Mouse (Mus musculus): ENCODE data around the gene Impdh2. TPM values are rescaled to one million over a fixed set of nuclear protein-coding genes. Genes with fewer than 3 reads are reported as not detected.
"Not testable (repeated sequence)": the region's sequence is repeated elsewhere in the genome, so short reads cannot be mapped to it uniquely, and the experiment has no call there.

Impdh2 gene
- polyA plus RNA-seq, 1 experiment from 2014 or later: 111 TPM

- Histone ChIP-seq H3K27me3 (no peaks in the 10 kb centered on the region), H3K9me3 (no peaks in the 10 kb centered on the region), H3K9ac (no peak overlapping the region), H3K4me3 (no peak overlapping the region), H3K4me2 (no peak overlapping the region), H3K4me1 (replicated peaks) (peaks cover 39% of the 10 kb centered on the region), H3K27ac (replicated peaks) (peak overlapping the region; percentile 95), H3K36me3 (no peaks in the 10 kb centered on the region)
- no peak for ATAC-seq (ENCODE audit: low FRiP score, low read depth)
- WGBS: 71% methylated on average over 5 of the region's 5 CpGs
These were observed 29.1 kb downstream of the Impdh2 start for GRCm38 (mm10) chr9:108589229-108589628.

- ATAC-seq (ENCODE audit: low FRiP score, low read depth): no peak
- H3K9me3 ChIP-seq: no peaks in the 10 kb centered on the region
- no peak overlapping the region for H3K27ac ChIP-seq (replicated peaks)
- no peaks in the 10 kb centered on the region for H3K27me3 ChIP-seq
- WGBS: 69% methylated on average over 4 of the region's 4 CpGs
- no peak overlapping the region for H3K9ac ChIP-seq
- no peak overlapping the region for H3K4me2 ChIP-seq
- no peak overlapping the region for H3K4me3 ChIP-seq
- H3K36me3 ChIP-seq: no peaks in the 10 kb centered on the region
- H3K4me1 ChIP-seq (replicated peaks): peaks cover 40% of the 10 kb centered on the region
These were observed 31.4 kb downstream of the Impdh2 start for GRCm38 (mm10) chr9:108591462-108591861.

- Histone ChIP-seq H3K9me3 (no peaks in the 10 kb centered on the region), H3K4me1 (replicated peaks) (peaks cover 19% of the 10 kb centered on the region), H3K27me3 (no peaks in the 10 kb centered on the region), H3K36me3 (no peaks in the 10 kb centered on the region), H3K27ac (replicated peaks) (no peak overlapping the region), H3K4me3 (no peak overlapping the region), H3K4me2 (no peak overlapping the region), H3K9ac (no peak overlapping the region)
- WGBS: 85% methylated on average over 3 of the region's 3 CpGs
- no peak for ATAC-seq (ENCODE audit: low FRiP score, low read depth)
These were observed 34.3 kb downstream of the Impdh2 start for GRCm38 (mm10) chr9:108594354-108594753.

GRCm38 (mm10) chr9:108596998-108597764 lies 37.1 kb downstream of the Impdh2 start, which contains the start of gene P4htm:
TSS of gene P4htm (minus strand) at chr9:108597667.
- ATAC-seq (ENCODE audit: low FRiP score, low read depth): peak; percentile 89
- H3K36me3 ChIP-seq: no peaks in the 10 kb centered on the region
- H3K4me3 ChIP-seq: peak within 1 kb of the TSS; percentile 68
- 1% methylated on average over 67 of the region's 69 CpGs for WGBS
- no peaks in the 10 kb centered on the region for H3K27me3 ChIP-seq
- peak within 1 kb of the TSS; percentile 82 for H3K27ac ChIP-seq (replicated peaks)
- H3K4me1 ChIP-seq (replicated peaks): peaks cover 15% of the 10 kb centered on the region
- peak within 1 kb of the TSS; percentile 89 for H3K4me2 ChIP-seq
- H3K9ac ChIP-seq: peak within 1 kb of the TSS; percentile 68
- no peaks in the 10 kb centered on the region for H3K9me3 ChIP-seq

GRCm38 (mm10) chr9:108599021-108599566 lies 39.0 kb downstream of the Impdh2 start:
- H3K9ac ChIP-seq: no peak overlapping the region
- ATAC-seq (ENCODE audit: low FRiP score, low read depth): no peak
- peaks cover 12% of the 10 kb centered on the region for H3K36me3 ChIP-seq
- no peaks in the 10 kb centered on the region for H3K9me3 ChIP-seq
- H3K4me2 ChIP-seq: no peak overlapping the region
- H3K4me1 ChIP-seq (replicated peaks): peaks cover 15% of the 10 kb centered on the region
- no peaks in the 10 kb centered on the region for H3K27me3 ChIP-seq
- H3K27ac ChIP-seq (replicated peaks): no peak overlapping the region
- 79% methylated on average over 4 of the region's 4 CpGs for WGBS
- no peak overlapping the region for H3K4me3 ChIP-seq

- H3K4me2 ChIP-seq: no peak overlapping the region
- no peak overlapping the region for H3K9ac ChIP-seq
- no peak for ATAC-seq (ENCODE audit: low FRiP score, low read depth)
- peaks cover 15% of the 10 kb centered on the region for H3K4me1 ChIP-seq (replicated peaks)
- no peaks in the 10 kb centered on the region for H3K9me3 ChIP-seq
- no peaks in the 10 kb centered on the region for H3K27me3 ChIP-seq
- H3K36me3 ChIP-seq: peaks cover 16% of the 10 kb centered on the region
- no peak overlapping the region for H3K4me3 ChIP-seq
- H3K27ac ChIP-seq (replicated peaks): no peak overlapping the region
- 67% methylated on average over 2 of the region's 2 CpGs for WGBS
These were observed 39.9 kb downstream of the Impdh2 start for GRCm38 (mm10) chr9:108600011-108600410.

GRCm38 (mm10) chr9:108601986-108602385 lies 41.9 kb downstream of the Impdh2 start:
- no peak for ATAC-seq (ENCODE audit: low FRiP score, low read depth)
- no peaks in the 10 kb centered on the region for H3K9me3 ChIP-seq
- no peak overlapping the region for H3K27ac ChIP-seq (replicated peaks)
- H3K4me2 ChIP-seq: no peak overlapping the region
- H3K4me3 ChIP-seq: no peak overlapping the region
- 93% methylated on average over 4 of the region's 4 CpGs for WGBS
- peaks cover 33% of the 10 kb centered on the region for H3K36me3 ChIP-seq
- H3K27me3 ChIP-seq: no peaks in the 10 kb centered on the region
- peaks cover 4% of the 10 kb centered on the region; the same call in 1 of the 2 replicates for H3K4me1 ChIP-seq (replicated peaks)
- H3K9ac ChIP-seq: no peak overlapping the region

- H3K27ac ChIP-seq (replicated peaks); H3K9ac ChIP-seq; H3K4me3 ChIP-seq; H3K27me3 ChIP-seq; H3K9me3 ChIP-seq; ATAC-seq (ENCODE audit: low FRiP score, low read depth); H3K4me1 ChIP-seq (replicated peaks); H3K4me2 ChIP-seq: not testable (repeated sequence)
- H3K36me3 ChIP-seq: peaks cover 87% of the 10 kb centered on the region
- 91% methylated on average over 5 of the region's 5 CpGs for WGBS
These were observed 47.8 kb downstream of the Impdh2 start for GRCm38 (mm10) chr9:108607929-108608328.

GRCm38 (mm10) chr9:108608889-108609288 lies 48.8 kb downstream of the Impdh2 start:
- Histone ChIP-seq H3K4me3 (no peak overlapping the region), H3K27ac (replicated peaks) (no peak overlapping the region), H3K9me3 (no peaks in the 10 kb centered on the region), H3K36me3 (peaks cover 82% of the 10 kb centered on the region), H3K27me3 (no peaks in the 10 kb centered on the region), H3K4me1 (replicated peaks) (no peaks in the 10 kb centered on the region), H3K4me2 (no peak overlapping the region), H3K9ac (no peak overlapping the region)
- ATAC-seq (ENCODE audit: low FRiP score, low read depth): no peak
- 91% methylated on average over 4 of the region's 4 CpGs for WGBS

GRCm38 (mm10) chr9:108611488-108611887 lies 51.4 kb downstream of the Impdh2 start:
- no peak overlapping the region for H3K4me2 ChIP-seq
- no peak overlapping the region for H3K27ac ChIP-seq (replicated peaks)
- no peaks in the 10 kb centered on the region for H3K4me1 ChIP-seq (replicated peaks)
- no peaks in the 10 kb centered on the region for H3K9me3 ChIP-seq
- 97% methylated on average over 10 of the region's 10 CpGs for WGBS
- H3K36me3 ChIP-seq: peaks cover 83% of the 10 kb centered on the region
- no peak for ATAC-seq (ENCODE audit: low FRiP score, low read depth)
- no peak overlapping the region for H3K4me3 ChIP-seq
- no peak overlapping the region for H3K9ac ChIP-seq
- no peaks in the 10 kb centered on the region for H3K27me3 ChIP-seq
